Mouse (Mus musculus) telencephalon, adult 2 months (tissue): ENCODE data around the gene Mrpl17.

Experiments used
- DNase-seq: peaks from one replicate; pipeline ENCODE4 v3.0.0-alpha.2; 2011; ENCODE audit warnings: low read depth, low spot score

Mrpl17 gene

GRCm38 (mm10) chr7:105786506-105787284 is 24.2 kb downstream of the Mrpl17 start:
- no peak for DNase-seq

- no peak for DNase-seq
These were observed 26.3 kb downstream of the Mrpl17 start for GRCm38 (mm10) chr7:105784556-105784955.

- DNase-seq = no peak
These were observed 27.0 kb downstream of the Mrpl17 start for GRCm38 (mm10) chr7:105783861-105784260.

- no peak for DNase-seq
These were observed 32.2 kb downstream of the Mrpl17 start for GRCm38 (mm10) chr7:105778553-105779265.

GRCm38 (mm10) chr7:105777797-105778552 is 32.9 kb downstream of the Mrpl17 start:
- DNase-seq = no peak

- DNase-seq = no peak
These were observed 33.6 kb downstream of the Mrpl17 start for GRCm38 (mm10) chr7:105777316-105777715.

GRCm38 (mm10) chr7:105776026-105776425 is 34.9 kb downstream of the Mrpl17 start:
- DNase-seq = no peak

GRCm38 (mm10) chr7:105774661-105775060 is 36.2 kb downstream of the Mrpl17 start:
- no peak for DNase-seq

GRCm38 (mm10) chr7:105773041-105773440 is 37.9 kb downstream of the Mrpl17 start:
- DNase-seq = no peak

GRCm38 (mm10) chr7:105772331-105772730 is 38.6 kb downstream of the Mrpl17 start:
- DNase-seq = no peak

- DNase-seq = no peak
These were observed 40.9 kb downstream of the Mrpl17 start for GRCm38 (mm10) chr7:105769959-105770358.

GRCm38 (mm10) chr7:105767729-105768165 is 43.2 kb downstream of the Mrpl17 start:
- no peak for DNase-seq

GRCm38 (mm10) chr7:105764331-105764730 is 46.6 kb downstream of the Mrpl17 start:
- no peak for DNase-seq

- no peak for DNase-seq
These were observed 48.2 kb downstream of the Mrpl17 start for GRCm38 (mm10) chr7:105762517-105763270.

- DNase-seq = no peak
These were observed 49.0 kb downstream of the Mrpl17 start for GRCm38 (mm10) chr7:105761813-105762484.

- DNase-seq = no peak
These were observed 57.6 kb downstream of the Mrpl17 start for GRCm38 (mm10) chr7:105753281-105753680.
